Mouse (Mus musculus): ENCODE measurements around the gene Uhrf1. TPM values are rescaled to one million over a fixed set of nuclear protein-coding genes. Genes with fewer than 3 reads are reported as not detected.

The Uhrf1 gene
- polyA plus RNA-seq, 1 experiment from 2014 or later: 59.9 TPM

DNA sequence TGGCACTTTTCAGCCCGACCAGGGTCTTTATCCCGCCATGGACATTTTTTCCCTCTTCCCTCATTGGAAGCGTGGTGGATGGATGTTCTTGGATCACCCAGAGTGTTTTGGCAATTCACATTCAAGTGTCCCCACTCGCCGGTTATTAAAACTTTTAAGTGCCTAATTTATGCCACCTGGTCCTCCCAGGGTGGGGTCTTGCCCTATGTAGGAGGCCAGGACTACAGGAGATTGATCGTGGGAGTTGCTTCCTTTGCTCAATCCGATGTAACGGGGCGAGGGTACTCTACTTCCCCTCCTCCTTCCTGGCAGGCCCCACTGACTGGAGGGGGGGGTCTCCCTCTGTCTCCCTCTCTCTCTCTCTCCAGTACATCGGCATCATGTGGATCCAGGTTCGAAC, 1.6 kb downstream of the Uhrf1 start:
- peak overlapping the region; percentile 88 for H3K4me2 ChIP-seq (replicated peaks)
- H3K27me3 ChIP-seq: no peaks in the 10 kb centered on the region
- H3K4me1 ChIP-seq (replicated peaks): peaks cover 37% of the 10 kb centered on the region
- WGBS: 13% methylated on average over 11 of the region's 11 CpGs
- H3K9me3 ChIP-seq: no peaks in the 10 kb centered on the region
- no peak overlapping the region for H3K27ac ChIP-seq
- H3K9ac ChIP-seq (replicated peaks): peak overlapping the region; percentile 70
- peak overlapping the region; percentile 65 for H3K4me3 ChIP-seq (replicated peaks)
- H3K36me3 ChIP-seq: peaks cover 15% of the 10 kb centered on the region
- ATAC-seq: no peak

DNA sequence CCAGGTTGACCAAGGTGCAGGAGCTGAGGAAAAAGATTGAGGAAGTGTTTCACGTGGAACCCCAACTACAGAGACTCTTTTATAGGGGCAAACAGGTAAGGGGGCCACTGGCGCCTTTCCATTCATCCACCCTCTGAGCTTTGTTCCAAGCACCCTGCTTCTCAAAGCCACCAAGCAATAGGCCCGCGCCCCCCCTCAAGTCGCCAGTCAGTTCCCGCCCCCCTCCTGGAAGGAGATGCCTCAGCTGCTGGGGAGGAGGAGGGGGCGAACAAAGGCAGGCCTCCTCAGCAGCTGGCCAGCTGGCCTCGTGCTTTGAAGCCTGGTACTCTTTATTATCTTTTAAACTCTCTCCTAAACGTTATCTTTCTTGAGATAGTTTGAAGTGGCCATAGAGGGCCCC, 2.0 kb downstream of the Uhrf1 start:
- Histone ChIP-seq H3K9me3 (no peaks in the 10 kb centered on the region), H3K36me3 (peaks cover 19% of the 10 kb centered on the region), H3K4me3 (replicated peaks) (peak overlapping the region; percentile 65), H3K4me1 (replicated peaks) (peaks cover 37% of the 10 kb centered on the region), H3K27ac (no peak overlapping the region), H3K27me3 (no peaks in the 10 kb centered on the region), H3K9ac (replicated peaks) (peak overlapping the region; percentile 70), H3K4me2 (replicated peaks) (peak overlapping the region; percentile 88)
- no peak for ATAC-seq
- 27% methylated on average over 9 of the region's 9 CpGs for WGBS

DNA sequence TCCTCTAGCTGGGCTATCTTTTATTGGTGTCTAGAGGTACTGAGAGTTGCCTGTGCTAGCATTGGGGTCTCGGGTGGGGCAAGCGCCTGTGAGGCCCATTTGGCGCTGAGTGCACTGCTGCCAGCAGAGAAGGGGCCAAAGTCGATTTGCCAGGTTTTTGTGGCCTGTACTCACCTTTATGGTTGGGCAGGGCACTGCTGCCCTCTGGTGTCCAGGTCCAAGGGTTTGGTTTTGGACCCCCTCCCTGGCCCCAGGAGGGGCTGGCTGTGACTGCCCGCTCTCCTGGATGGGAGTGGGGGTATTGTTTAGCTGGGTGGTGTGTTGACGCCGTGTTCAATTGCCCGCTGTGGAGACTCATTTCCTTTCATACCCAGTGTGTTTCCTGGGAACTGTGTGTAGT, 2.7 kb downstream of the Uhrf1 start:
- ATAC-seq: no peak
- H3K27ac ChIP-seq: no peak overlapping the region
- peak overlapping the region; percentile 65 for H3K4me3 ChIP-seq (replicated peaks)
- H3K36me3 ChIP-seq: peaks cover 25% of the 10 kb centered on the region
- peak overlapping the region; percentile 70; the same call in 1 of the 2 replicates for H3K9ac ChIP-seq (replicated peaks)
- H3K4me2 ChIP-seq (replicated peaks): peak overlapping the region; percentile 88
- H3K9me3 ChIP-seq: no peaks in the 10 kb centered on the region
- peaks cover 37% of the 10 kb centered on the region for H3K4me1 ChIP-seq (replicated peaks)
- H3K27me3 ChIP-seq: no peaks in the 10 kb centered on the region
- WGBS: 70% methylated on average over 8 of the region's 8 CpGs

DNA sequence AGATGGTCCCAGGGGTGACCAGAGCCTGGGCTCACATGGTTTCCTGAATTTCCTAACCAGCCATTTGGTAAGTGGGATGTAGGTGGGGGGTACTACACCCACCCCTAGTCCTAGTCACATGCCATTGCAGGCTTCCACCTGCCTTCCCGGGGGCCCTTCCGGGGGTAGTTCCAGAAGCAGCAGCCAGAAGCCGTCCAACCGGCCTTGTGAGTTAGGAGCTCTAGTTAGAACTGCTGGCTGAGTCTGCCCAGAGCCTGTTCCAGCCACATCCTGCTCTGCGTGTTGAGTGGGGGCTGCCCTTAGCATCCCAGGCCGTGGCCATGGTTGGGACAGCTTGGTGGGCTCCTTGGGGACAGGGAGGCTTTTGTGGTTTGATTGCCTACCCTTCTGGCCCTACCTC, 5.0 kb downstream of the Uhrf1 start:
- 91% methylated on average over 6 of the region's 6 CpGs for WGBS
- Histone ChIP-seq H3K36me3 (peaks cover 43% of the 10 kb centered on the region), H3K4me1 (replicated peaks) (peaks cover 31% of the 10 kb centered on the region), H3K9ac (replicated peaks) (no peak overlapping the region), H3K9me3 (no peaks in the 10 kb centered on the region), H3K4me3 (replicated peaks) (no peak overlapping the region), H3K4me2 (replicated peaks) (no peak overlapping the region), H3K27me3 (no peaks in the 10 kb centered on the region), H3K27ac (no peak overlapping the region)
- ATAC-seq: no peak

DNA sequence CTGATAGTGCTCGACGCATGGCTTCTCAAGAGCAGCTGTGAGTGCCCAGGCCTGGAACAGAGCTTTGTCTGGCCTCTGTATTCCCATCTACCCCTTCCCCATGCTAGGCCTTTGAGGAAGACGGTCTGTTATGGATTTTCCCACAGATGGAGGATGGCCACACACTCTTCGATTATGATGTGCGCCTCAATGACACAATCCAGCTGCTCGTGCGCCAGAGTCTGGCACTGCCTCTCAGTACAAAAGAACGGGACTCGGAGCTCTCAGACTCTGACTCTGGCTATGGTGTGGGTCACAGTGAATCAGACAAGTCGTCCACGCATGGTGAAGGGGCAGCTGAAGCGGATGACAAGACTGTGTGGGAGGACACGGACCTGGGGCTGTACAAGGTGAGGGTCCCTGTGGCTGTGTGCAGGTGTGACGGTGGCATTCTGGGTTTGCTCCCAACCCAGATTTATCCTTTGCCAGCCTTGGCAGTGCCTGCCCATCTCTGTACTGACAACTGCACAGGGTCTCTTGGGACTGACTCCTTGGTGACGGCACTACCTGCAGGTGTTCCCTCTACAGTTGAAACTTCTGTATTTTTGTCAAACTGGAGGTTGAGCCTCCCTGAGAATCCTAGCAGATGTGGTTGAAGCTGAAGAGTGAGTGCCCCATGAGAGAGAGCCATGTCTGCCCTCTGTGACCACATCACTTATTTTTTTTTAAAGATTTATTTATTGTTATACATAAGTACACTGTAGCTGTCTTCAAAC, 6.2 kb downstream of the Uhrf1 start:
- Histone ChIP-seq H3K9me3 (no peaks in the 10 kb centered on the region), H3K27me3 (no peaks in the 10 kb centered on the region), H3K4me1 (replicated peaks) (peaks cover 23% of the 10 kb centered on the region), H3K4me3 (replicated peaks) (no peak overlapping the region), H3K4me2 (replicated peaks) (no peak overlapping the region), H3K9ac (replicated peaks) (no peak overlapping the region), H3K36me3 (peaks cover 54% of the 10 kb centered on the region), H3K27ac (no peak overlapping the region)
- ATAC-seq: no peak
- WGBS: 88% methylated on average over 15 of the region's 15 CpGs

DNA sequence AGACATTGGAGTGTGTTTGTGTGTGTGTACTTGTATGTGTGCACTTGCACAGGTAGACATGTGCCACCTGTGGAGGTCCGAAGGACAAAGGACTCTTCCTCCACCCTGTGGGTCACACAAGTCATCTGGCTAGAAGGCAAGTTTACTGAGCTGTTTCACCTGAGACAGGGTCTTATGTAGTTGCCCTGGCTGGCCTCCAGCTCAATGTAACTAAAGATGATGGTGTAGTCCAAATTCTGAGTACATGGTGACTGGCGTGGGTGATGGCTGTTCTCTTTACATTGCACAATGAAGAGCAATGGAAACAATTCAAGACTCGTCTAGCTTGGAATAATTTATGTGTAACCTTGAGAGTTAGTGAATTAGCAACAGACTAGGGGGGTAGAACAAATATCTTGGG, 21.3 kb downstream of the Uhrf1 start:
- ATAC-seq: no peak
- Histone ChIP-seq H3K4me1 (replicated peaks) (peaks cover 27% of the 10 kb centered on the region), H3K27me3 (no peaks in the 10 kb centered on the region), H3K9me3 (no peaks in the 10 kb centered on the region), H3K4me3 (replicated peaks) (no peak overlapping the region), H3K27ac (no peak overlapping the region), H3K36me3 (peaks cover 22% of the 10 kb centered on the region; the same call in 1 of the 2 replicates), H3K4me2 (replicated peaks) (no peak overlapping the region), H3K9ac (replicated peaks) (no peak overlapping the region)
- WGBS: 63% methylated on average over 3 of the region's 3 CpGs

DNA sequence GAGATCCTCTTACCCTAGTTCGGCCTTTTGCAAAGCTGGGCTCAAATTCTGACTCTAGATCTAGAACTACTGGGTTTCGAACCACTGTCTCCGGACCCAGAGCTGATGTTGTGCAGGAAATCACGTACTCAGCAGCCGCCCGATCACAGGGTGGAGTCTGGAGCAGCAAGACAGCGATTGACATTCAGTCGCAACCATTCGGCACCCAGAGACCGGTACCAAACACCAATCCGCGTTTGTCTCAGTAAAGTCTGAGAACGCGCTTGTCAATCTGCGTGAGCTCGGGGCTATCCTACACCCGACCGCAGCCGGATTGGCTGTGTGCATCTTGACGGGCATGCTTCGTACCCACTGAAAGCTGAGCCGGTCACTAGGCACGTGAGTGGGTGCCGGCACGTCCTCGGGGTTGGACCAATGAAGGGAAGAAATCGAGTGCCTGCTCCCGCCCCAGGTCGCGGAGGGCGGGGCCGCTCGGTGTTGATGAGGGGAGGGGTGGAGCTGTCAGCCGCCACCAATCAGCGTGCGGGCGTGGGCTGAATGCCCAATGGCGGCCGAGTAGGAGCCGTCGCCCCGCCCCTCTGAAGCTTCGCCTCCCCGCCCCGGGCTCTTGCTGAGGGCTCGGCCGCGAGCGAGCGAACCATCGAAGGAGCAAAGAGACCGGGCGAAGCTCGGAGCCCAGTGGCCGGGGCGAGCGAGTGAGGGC, 22.5 kb downstream of the Uhrf1 start, which contains the start of gene Kdm4b:
TSS of gene Kdm4b (plus strand) at position 613 of the 703 bp plus-strand sequence.
- ATAC-seq: peak; percentile 100
- Histone ChIP-seq H3K27me3 (no peaks in the 10 kb centered on the region), H3K9ac (replicated peaks) (peak within 1 kb of the TSS; percentile 98), H3K9me3 (no peaks in the 10 kb centered on the region), H3K36me3 (peaks cover 11% of the 10 kb centered on the region; the same call in 1 of the 2 replicates), H3K4me2 (replicated peaks) (peak within 1 kb of the TSS; percentile 84), H3K4me1 (replicated peaks) (peaks cover 39% of the 10 kb centered on the region), H3K27ac (peak within 1 kb of the TSS; percentile 96), H3K4me3 (replicated peaks) (peak within 1 kb of the TSS; percentile 95)
- under 1% methylated on average over 57 of the region's 57 CpGs for WGBS

DNA sequence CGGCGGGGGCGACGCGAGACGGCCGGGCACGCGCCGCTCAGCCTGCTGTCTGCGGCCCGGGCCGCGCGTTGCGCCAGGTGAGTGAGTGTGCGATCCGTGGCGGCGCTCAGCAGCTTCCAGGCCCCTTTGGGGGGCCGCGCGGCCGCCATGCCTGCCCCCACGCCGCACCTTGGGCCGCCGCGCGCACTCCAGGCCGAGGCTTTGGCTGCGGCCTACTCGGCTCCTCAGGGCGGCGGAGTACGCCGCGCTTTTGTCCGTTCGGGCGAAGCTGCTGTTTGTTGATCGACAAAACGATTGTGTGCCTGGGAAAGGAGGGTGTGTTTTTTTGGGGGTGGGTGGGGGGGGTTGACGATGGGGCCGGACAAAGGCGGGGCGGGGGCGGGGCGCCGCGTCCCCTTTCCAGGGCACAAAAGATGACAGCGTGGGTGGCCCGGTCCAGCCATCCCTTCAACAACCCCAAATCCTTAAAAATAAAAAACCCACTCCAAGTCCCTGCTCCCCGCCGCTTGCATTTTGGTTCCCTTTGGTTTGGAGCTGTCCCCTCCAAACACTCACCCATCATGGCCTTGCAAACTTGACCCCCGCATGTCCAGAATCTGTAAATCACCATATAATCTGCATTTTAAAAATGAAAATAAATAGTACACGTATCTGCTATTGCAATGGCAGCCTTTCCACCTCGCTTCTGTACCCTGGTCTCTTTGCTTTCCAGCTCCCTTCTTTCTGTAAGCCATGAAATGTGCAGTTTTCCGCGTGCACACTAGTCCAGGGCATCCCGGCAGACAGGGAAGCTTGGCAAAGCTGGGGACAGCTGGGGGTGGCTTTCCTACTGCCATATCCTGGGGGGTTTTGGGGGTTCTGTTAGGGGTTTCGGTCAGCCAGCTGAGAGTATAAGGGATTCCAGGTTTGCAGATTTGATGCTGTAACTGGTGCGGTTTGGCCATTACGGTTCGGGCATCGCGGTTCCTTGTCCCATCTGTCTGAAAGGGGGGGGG, 23.3 kb downstream of the Uhrf1 start:
- Histone ChIP-seq H3K9me3 (no peaks in the 10 kb centered on the region), H3K36me3 (0 out of 2 replicates have a peak, but pooled peaks cover 10% of the 10 kb centered on the region), H3K4me1 (replicated peaks) (peaks cover 47% of the 10 kb centered on the region), H3K4me2 (replicated peaks) (peak overlapping the region; percentile 84), H3K4me3 (replicated peaks) (peak overlapping the region; percentile 95), H3K27me3 (no peaks in the 10 kb centered on the region), H3K27ac (peak overlapping the region; percentile 96), H3K9ac (replicated peaks) (peak overlapping the region; percentile 98)
- ATAC-seq: no peak
- 2% methylated on average over 60 of the region's 67 CpGs for WGBS

DNA sequence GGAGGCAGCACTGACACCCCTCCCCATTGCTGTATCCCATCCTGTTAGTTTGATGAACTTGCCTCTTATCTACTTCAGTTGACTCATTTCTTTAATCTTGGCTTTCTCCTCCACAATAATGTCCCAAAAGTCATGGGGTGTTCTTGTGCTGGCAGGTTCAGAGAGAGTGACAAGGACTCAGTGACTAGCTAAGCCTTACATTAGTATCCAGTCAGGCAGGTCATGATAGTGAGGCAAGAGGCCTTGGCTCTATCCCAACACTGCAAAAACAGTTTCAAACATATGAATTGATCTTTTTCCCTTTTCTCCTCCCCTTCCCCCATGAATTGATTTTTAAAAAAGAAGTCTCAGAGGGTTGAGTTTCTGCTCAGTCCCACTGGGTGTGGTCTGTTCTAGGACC, 26.1 kb downstream of the Uhrf1 start:
- Histone ChIP-seq H3K4me3 (replicated peaks) (no peak overlapping the region), H3K36me3 (no peaks in the 10 kb centered on the region), H3K27ac (no peak overlapping the region), H3K27me3 (no peaks in the 10 kb centered on the region), H3K9me3 (no peaks in the 10 kb centered on the region), H3K4me1 (replicated peaks) (peaks cover 57% of the 10 kb centered on the region), H3K4me2 (replicated peaks) (no peak overlapping the region), H3K9ac (replicated peaks) (no peak overlapping the region)
- no peak for ATAC-seq

DNA sequence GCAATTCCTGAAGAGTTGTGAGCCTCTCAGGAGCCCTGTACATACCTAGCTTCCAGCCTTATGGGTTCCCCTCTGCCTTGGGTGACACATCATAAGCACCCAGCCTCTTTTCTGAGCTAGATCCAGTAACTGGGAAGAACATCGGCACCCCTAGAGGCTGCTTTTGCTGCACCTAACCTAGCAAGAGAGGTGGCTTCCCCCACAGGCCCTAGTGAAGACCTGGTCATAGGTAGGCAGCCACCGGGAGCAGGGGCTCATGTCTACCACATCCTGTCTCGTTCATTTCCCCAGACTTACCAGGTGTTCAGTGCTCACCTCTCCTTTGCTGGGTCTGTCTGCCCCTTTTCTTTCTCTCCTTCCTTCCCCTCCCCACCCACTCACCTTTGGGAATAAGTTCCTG, 27.2 kb downstream of the Uhrf1 start:
- no peaks in the 10 kb centered on the region for H3K27me3 ChIP-seq
- ATAC-seq: no peak
- H3K4me3 ChIP-seq (replicated peaks): no peak overlapping the region
- no peaks in the 10 kb centered on the region for H3K9me3 ChIP-seq
- H3K9ac ChIP-seq (replicated peaks): no peak overlapping the region
- no peak overlapping the region for H3K4me2 ChIP-seq (replicated peaks)
- 86% methylated on average over 3 of the region's 3 CpGs for WGBS
- peaks cover 52% of the 10 kb centered on the region for H3K4me1 ChIP-seq (replicated peaks)
- H3K36me3 ChIP-seq: no peaks in the 10 kb centered on the region; the same call in 1 of the 2 replicates
- H3K27ac ChIP-seq: no peak overlapping the region

DNA sequence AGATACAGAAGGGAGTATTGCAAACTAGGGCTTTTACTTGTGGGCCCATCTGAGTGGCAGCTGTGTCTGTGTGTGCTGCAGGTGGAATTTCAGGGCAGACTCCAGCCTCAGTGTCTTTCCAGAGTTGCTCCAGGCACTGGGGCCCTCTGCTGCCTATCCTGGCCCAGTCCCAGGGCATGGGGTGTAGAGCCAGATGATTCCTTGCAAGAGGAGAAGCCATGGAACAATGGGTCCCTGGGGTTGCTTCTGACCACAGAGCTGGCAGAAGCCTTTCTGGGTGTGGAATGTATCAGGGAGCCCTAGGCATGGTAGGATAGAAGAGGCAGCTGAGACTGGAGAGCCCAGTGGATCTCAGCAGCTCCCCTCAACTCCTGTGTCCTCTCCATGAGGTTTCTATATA, 28.1 kb downstream of the Uhrf1 start:
- no peak for ATAC-seq
- Histone ChIP-seq H3K27ac (no peak overlapping the region), H3K9ac (replicated peaks) (0 out of 2 replicates have a peak overlapping the region, but pooled peaks have one; percentile 29), H3K36me3 (no peaks in the 10 kb centered on the region; the same call in 1 of the 2 replicates), H3K27me3 (no peaks in the 10 kb centered on the region), H3K4me1 (replicated peaks) (peaks cover 60% of the 10 kb centered on the region), H3K9me3 (no peaks in the 10 kb centered on the region), H3K4me2 (replicated peaks) (no peak overlapping the region), H3K4me3 (replicated peaks) (no peak overlapping the region)

All from midbrain, embryonic 13.5 days (tissue).